Mouse (Mus musculus): ENCODE data around the gene D630036H23Rik. TPM values are rescaled to one million over a fixed set of nuclear protein-coding genes. Genes with fewer than 3 reads are reported as not detected.

The D630036H23Rik gene
- 2.1 and 2.7 TPM in 2 replicates for polyA plus RNA-seq (2014; fragmentation: Nextera tagmentation; extraction: Ambion mirVana)

GRCm38 (mm10) chr12:36381441-36382340 is at the start of gene D630036H23Rik, which contains the start of gene Ispd:
Gene D630036H23Rik, minus strand, starts transcription at chr12:36382181.
Gene Ispd, plus strand, starts transcription at chr12:36381450.
- Histone ChIP-seq H3K9ac (replicated peaks; ENCODE audit: low read depth, low read length) (peak within 1 kb of the TSS; percentile 94), H3K4me2 (replicated peaks; ENCODE audit: low read depth, low read length) (peak within 1 kb of the TSS; percentile 74), H3K9me3 (ENCODE audit: control insufficient read depth, low read depth, low read length) (no peaks in the 10 kb centered on the region), H3K27me3 (ENCODE audit: control insufficient read depth, insufficient read depth, low read length) (no peaks in the 10 kb centered on the region), H3K27ac (ENCODE audit: low read length) (peak within 1 kb of the TSS; percentile 97), H3K4me3 (ENCODE audit: low read depth, low read length) (peak within 1 kb of the TSS; percentile 55), H3K4me1 (ENCODE audit: control insufficient read depth, insufficient read depth, low read length) (peaks cover 14% of the 10 kb centered on the region; the same call in 1 of the 2 replicates), H3K36me3 (ENCODE audit: control insufficient read depth, insufficient read depth, low read length) (no peaks in the 10 kb centered on the region)
- under 1% methylated on average over 64 of the region's 64 CpGs for WGBS
- ATAC-seq (ENCODE audit: insufficient number of reproducible peaks, insufficient read depth, low FRiP score, low read depth) = peak; percentile 90

GRCm38 (mm10) chr12:36426163-36427045 is 44.4 kb upstream of the D630036H23Rik start:
- Histone ChIP-seq H3K9me3 (ENCODE audit: control insufficient read depth, low read depth, low read length) (no peaks in the 10 kb centered on the region), H3K4me3 (ENCODE audit: low read depth, low read length) (no peak overlapping the region), H3K27ac (ENCODE audit: low read length) (peak overlapping the region; percentile 11; the same call in 1 of the 2 replicates), H3K4me2 (replicated peaks; ENCODE audit: low read depth, low read length) (no peak overlapping the region), H3K36me3 (ENCODE audit: control insufficient read depth, insufficient read depth, low read length) (no peaks in the 10 kb centered on the region), H3K4me1 (ENCODE audit: control insufficient read depth, insufficient read depth, low read length) (peaks cover 8% of the 10 kb centered on the region), H3K27me3 (ENCODE audit: control insufficient read depth, insufficient read depth, low read length) (no peaks in the 10 kb centered on the region), H3K9ac (replicated peaks; ENCODE audit: low read depth, low read length) (no peak overlapping the region)
- 41% methylated on average over 15 of the region's 15 CpGs for WGBS
- peak; percentile 87 for ATAC-seq (ENCODE audit: insufficient number of reproducible peaks, insufficient read depth, low FRiP score, low read depth)

GRCm38 (mm10) chr12:36425258-36425657 is 43.3 kb upstream of the D630036H23Rik start:
- no peak overlapping the region for H3K4me3 ChIP-seq (ENCODE audit: low read depth, low read length)
- ATAC-seq (ENCODE audit: insufficient number of reproducible peaks, insufficient read depth, low FRiP score, low read depth) = no peak
- H3K9me3 ChIP-seq (ENCODE audit: control insufficient read depth, low read depth, low read length) = no peaks in the 10 kb centered on the region
- H3K9ac ChIP-seq (replicated peaks; ENCODE audit: low read depth, low read length) = no peak overlapping the region
- peaks cover 8% of the 10 kb centered on the region for H3K4me1 ChIP-seq (ENCODE audit: control insufficient read depth, insufficient read depth, low read length)
- H3K27ac ChIP-seq (ENCODE audit: low read length) = no peak overlapping the region
- no peak overlapping the region for H3K4me2 ChIP-seq (replicated peaks; ENCODE audit: low read depth, low read length)
- WGBS = 89% methylated on average over 7 of the region's 7 CpGs
- no peaks in the 10 kb centered on the region for H3K36me3 ChIP-seq (ENCODE audit: control insufficient read depth, insufficient read depth, low read length)
- H3K27me3 ChIP-seq (ENCODE audit: control insufficient read depth, insufficient read depth, low read length) = no peaks in the 10 kb centered on the region

GRCm38 (mm10) chr12:36423677-36424076 is 41.7 kb upstream of the D630036H23Rik start:
- no peak for ATAC-seq (ENCODE audit: insufficient number of reproducible peaks, insufficient read depth, low FRiP score, low read depth)
- WGBS = 70% methylated on average over 10 of the region's 10 CpGs
- H3K27ac ChIP-seq (ENCODE audit: low read length) = no peak overlapping the region

GRCm38 (mm10) chr12:36395115-36395514 is 13.1 kb upstream of the D630036H23Rik start:
- Histone ChIP-seq H3K4me2 (replicated peaks; ENCODE audit: low read depth, low read length) (no peak overlapping the region), H3K9me3 (ENCODE audit: control insufficient read depth, low read depth, low read length) (peaks cover 11% of the 10 kb centered on the region; the same call in 1 of the 2 replicates), H3K27ac (ENCODE audit: low read length) (peak overlapping the region; percentile 77; the same call in 1 of the 2 replicates)

More at GRCm38 (mm10) chr12:36423677-36424076, 41.7 kb upstream of the D630036H23Rik start:
- no peak overlapping the region for H3K9ac ChIP-seq (replicated peaks; ENCODE audit: low read depth, low read length)
- H3K4me1 ChIP-seq (ENCODE audit: control insufficient read depth, insufficient read depth, low read length) = peaks cover 8% of the 10 kb centered on the region
- no peak overlapping the region for H3K4me3 ChIP-seq (ENCODE audit: low read depth, low read length)
- H3K9me3 ChIP-seq (ENCODE audit: control insufficient read depth, low read depth, low read length) = no peaks in the 10 kb centered on the region
- H3K4me2 ChIP-seq (replicated peaks; ENCODE audit: low read depth, low read length) = no peak overlapping the region
- no peaks in the 10 kb centered on the region for H3K36me3 ChIP-seq (ENCODE audit: control insufficient read depth, insufficient read depth, low read length)
- no peaks in the 10 kb centered on the region for H3K27me3 ChIP-seq (ENCODE audit: control insufficient read depth, insufficient read depth, low read length)

GRCm38 (mm10) chr12:36386991-36387390 is 5.0 kb upstream of the D630036H23Rik start:
- Histone ChIP-seq H3K4me2 (replicated peaks; ENCODE audit: low read depth, low read length) (no peak overlapping the region), H3K4me3 (ENCODE audit: low read depth, low read length) (no peak overlapping the region), H3K4me1 (ENCODE audit: control insufficient read depth, insufficient read depth, low read length) (peaks cover 3% of the 10 kb centered on the region; the same call in 1 of the 2 replicates), H3K9ac (replicated peaks; ENCODE audit: low read depth, low read length) (no peak overlapping the region), H3K27ac (ENCODE audit: low read length) (no peak overlapping the region), H3K36me3 (ENCODE audit: control insufficient read depth, insufficient read depth, low read length) (no peaks in the 10 kb centered on the region), H3K9me3 (ENCODE audit: control insufficient read depth, low read depth, low read length) (0 out of 2 replicates have a peak, but pooled peaks cover 4% of the 10 kb centered on the region), H3K27me3 (ENCODE audit: control insufficient read depth, insufficient read depth, low read length) (no peaks in the 10 kb centered on the region)
- 73% methylated on average over 4 of the region's 4 CpGs for WGBS
- no peak for ATAC-seq (ENCODE audit: insufficient number of reproducible peaks, insufficient read depth, low FRiP score, low read depth)

More at GRCm38 (mm10) chr12:36395115-36395514, 13.1 kb upstream of the D630036H23Rik start:
- H3K36me3 ChIP-seq (ENCODE audit: control insufficient read depth, insufficient read depth, low read length) = no peaks in the 10 kb centered on the region
- no peaks in the 10 kb centered on the region for H3K27me3 ChIP-seq (ENCODE audit: control insufficient read depth, insufficient read depth, low read length)
- no peak overlapping the region for H3K9ac ChIP-seq (replicated peaks; ENCODE audit: low read depth, low read length)
- no peaks in the 10 kb centered on the region for H3K4me1 ChIP-seq (ENCODE audit: control insufficient read depth, insufficient read depth, low read length)
- 39% methylated on average over 2 of the region's 2 CpGs for WGBS
- H3K4me3 ChIP-seq (ENCODE audit: low read depth, low read length) = no peak overlapping the region
- ATAC-seq (ENCODE audit: insufficient number of reproducible peaks, insufficient read depth, low FRiP score, low read depth) = no peak

GRCm38 (mm10) chr12:36385386-36385785 is 3.4 kb upstream of the D630036H23Rik start:
- H3K9me3 ChIP-seq (ENCODE audit: control insufficient read depth, low read depth, low read length) = no peaks in the 10 kb centered on the region
- H3K9ac ChIP-seq (replicated peaks; ENCODE audit: low read depth, low read length) = no peak overlapping the region
- H3K4me3 ChIP-seq (ENCODE audit: low read depth, low read length) = no peak overlapping the region
- no peak for ATAC-seq (ENCODE audit: insufficient number of reproducible peaks, insufficient read depth, low FRiP score, low read depth)
- H3K36me3 ChIP-seq (ENCODE audit: control insufficient read depth, insufficient read depth, low read length) = no peaks in the 10 kb centered on the region
- no peak overlapping the region for H3K4me2 ChIP-seq (replicated peaks; ENCODE audit: low read depth, low read length)
- H3K27me3 ChIP-seq (ENCODE audit: control insufficient read depth, insufficient read depth, low read length) = no peaks in the 10 kb centered on the region
- H3K27ac ChIP-seq (ENCODE audit: low read length) = no peak overlapping the region
- 28% methylated on average over 6 of the region's 6 CpGs for WGBS
- peaks cover 12% of the 10 kb centered on the region; the same call in 1 of the 2 replicates for H3K4me1 ChIP-seq (ENCODE audit: control insufficient read depth, insufficient read depth, low read length)

- Histone ChIP-seq H3K27ac (ENCODE audit: low read length) (peak overlapping the region; percentile 97; the same call in 1 of the 2 replicates), H3K4me2 (replicated peaks; ENCODE audit: low read depth, low read length) (peak overlapping the region; percentile 74), H3K4me3 (ENCODE audit: low read depth, low read length) (peak overlapping the region; percentile 55; the same call in 1 of the 2 replicates), H3K9me3 (ENCODE audit: control insufficient read depth, low read depth, low read length) (no peaks in the 10 kb centered on the region), H3K4me1 (ENCODE audit: control insufficient read depth, insufficient read depth, low read length) (peaks cover 14% of the 10 kb centered on the region; the same call in 1 of the 2 replicates), H3K9ac (replicated peaks; ENCODE audit: low read depth, low read length) (peak overlapping the region; percentile 94; the same call in 1 of the 2 replicates), H3K36me3 (ENCODE audit: control insufficient read depth, insufficient read depth, low read length) (no peaks in the 10 kb centered on the region), H3K27me3 (ENCODE audit: control insufficient read depth, insufficient read depth, low read length) (no peaks in the 10 kb centered on the region)
- no peak for ATAC-seq (ENCODE audit: insufficient number of reproducible peaks, insufficient read depth, low FRiP score, low read depth)
- WGBS = 41% methylated on average over 5 of the region's 5 CpGs
Observed at GRCm38 (mm10) chr12:36380806-36381205, 1.2 kb downstream of the D630036H23Rik start.

Data from stomach, embryonic 14.5 days (tissue).